Mouse (Mus musculus) heart, embryonic 16.5 days (tissue): ENCODE data around the gene Aplnr. TPM values are rescaled to one million over a fixed set of nuclear protein-coding genes. Genes with fewer than 3 reads are reported as not detected.

Experiments
- ATAC-seq: fragments of 200-750 bp; cut with Nextera tagmentation; replicated peaks from 2 replicates; pipeline ENCODE4 v1.8.0; 2017; ENCODE audit warnings: moderate number of reproducible peaks; ENCODE audit not compliant: insufficient read depth, low FRiP score; ENCODE audit errors: extremely low read depth
- H3K27ac ChIP-seq: fragments of 300-500 bp; sonication (generic); 2 replicates; pipeline ENCODE4 v1.5.1; 2014; ENCODE audit warnings: mild to moderate bottlenecking, low read length, control low read depth, moderate library complexity
- H3K27me3 ChIP-seq: fragments of 300-500 bp; sonication (generic); 2 replicates; pipeline ENCODE4 v1.6.1; 2014; ENCODE audit warnings: low read length, mixed read lengths; ENCODE audit not compliant: control insufficient read depth, insufficient read depth
- H3K36me3 ChIP-seq: fragments of 300-500 bp; sonication (generic); 2 replicates; pipeline ENCODE4 v1.6.1; 2014; ENCODE audit not compliant: control insufficient read depth, insufficient read depth
- H3K4me1 ChIP-seq: fragments of 300-500 bp; sonication (generic); 2 replicates; pipeline ENCODE4 v1.6.1; 2014; ENCODE audit warnings: low read length, mixed read lengths; ENCODE audit not compliant: control insufficient read depth, insufficient read depth
- H3K4me2 ChIP-seq: fragments of 300-500 bp; sonication (generic); 2 replicates; pipeline ENCODE4 v1.6.1; 2014; ENCODE audit warnings: low read depth, mild to moderate bottlenecking, control low read depth, low read length
- H3K4me3 ChIP-seq: fragments of 300-500 bp; sonication (generic); 2 replicates; pipeline ENCODE4 v1.5.1; 2014; ENCODE audit warnings: mild to moderate bottlenecking, control low read depth, low read length
- H3K9ac ChIP-seq: fragments of 300-500 bp; sonication (generic); 2 replicates; pipeline ENCODE4 v1.6.1; 2014; ENCODE audit warnings: low read length, control low read depth
- H3K9me3 ChIP-seq: fragments of 300-500 bp; sonication (generic); replicated peaks from 2 replicates; pipeline ENCODE4 v1.6.1; 2016; ENCODE audit warnings: low read length; ENCODE audit not compliant: control insufficient read depth
- WGBS: fragments of 180-500 bp; shearing (Covaris S2); extraction: QIAGEN DNeasy Blood & Tissue Kit; methylation state at CpG from one replicate; pipeline ENCODE4 v1.1.7; 2014; 5-methylcytosine and 5-hydroxymethylcytosine counted together
- polyA plus RNA-seq: library from polyadenylated mRNA; unstranded; fragments of >200 nt; fragmentation: Nextera tagmentation; extraction: Ambion mirVana; gene quantifications from 2 replicates; pipeline ENCODE4 v1.2.1, GENCODE M21; 2015

Gene Aplnr
- polyA plus RNA-seq, 1 experiment from 2014 or later: 42.9 TPM

- H3K27me3 ChIP-seq: no peaks in the 10 kb centered on the region
- H3K9ac ChIP-seq: no peak overlapping the region
- H3K4me3 ChIP-seq: no peak overlapping the region
- peaks cover 6% of the 10 kb centered on the region for H3K9me3 ChIP-seq
- H3K4me1 ChIP-seq: peaks cover 8% of the 10 kb centered on the region
- no peak overlapping the region for H3K4me2 ChIP-seq
- H3K36me3 ChIP-seq: no peaks in the 10 kb centered on the region
- WGBS: 53% methylated on average over 11 of the region's 11 CpGs
- ATAC-seq: no peak
- no peak overlapping the region for H3K27ac ChIP-seq
Measured at GRCm38 (mm10) chr2:85105426-85106013, 30.5 kb upstream of the Aplnr start.

DNA sequence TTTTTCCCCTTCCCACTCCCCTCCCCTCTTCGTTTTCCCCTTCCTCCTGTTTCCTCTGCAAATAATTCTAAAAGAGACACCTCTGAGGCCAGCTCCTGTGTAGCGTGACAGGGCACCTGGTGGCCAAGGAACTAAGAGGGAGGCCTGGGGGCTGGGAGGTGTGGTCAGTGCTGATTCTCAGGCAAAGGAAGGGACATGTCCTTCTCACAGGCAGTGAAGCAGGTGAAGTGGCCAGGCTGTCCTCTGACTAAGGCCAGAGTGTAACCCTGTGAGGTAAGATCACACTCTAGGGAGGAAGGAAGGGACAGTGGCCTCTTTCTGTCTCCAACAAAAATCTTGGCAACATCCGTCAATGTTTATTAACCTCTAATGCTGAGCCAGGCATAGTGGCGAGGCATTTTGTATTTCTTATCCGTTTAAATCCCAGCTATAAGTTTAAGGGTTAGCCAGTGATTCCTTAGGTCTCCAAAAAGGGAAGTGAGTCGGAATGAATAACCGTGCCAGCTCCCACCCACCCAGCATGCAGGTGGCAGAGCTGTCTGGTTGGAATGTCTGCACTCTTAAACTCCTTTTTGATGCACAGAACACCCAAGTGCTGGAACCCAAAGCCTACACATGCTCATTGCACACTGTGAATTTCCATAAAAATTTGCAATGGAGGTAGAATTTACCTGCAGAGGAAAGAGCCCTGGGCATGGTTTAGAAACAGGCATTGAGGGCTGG lies 29.8 kb upstream of the Aplnr start:
- no peaks in the 10 kb centered on the region for H3K36me3 ChIP-seq
- WGBS: 57% methylated on average over 7 of the region's 7 CpGs
- H3K4me1 ChIP-seq: peaks cover 8% of the 10 kb centered on the region
- peaks cover 1% of the 10 kb centered on the region for H3K9me3 ChIP-seq
- H3K27me3 ChIP-seq: no peaks in the 10 kb centered on the region
- H3K27ac ChIP-seq: no peak overlapping the region
- ATAC-seq: no peak
- H3K4me3 ChIP-seq: no peak overlapping the region
- no peak overlapping the region for H3K4me2 ChIP-seq
- no peak overlapping the region for H3K9ac ChIP-seq

GRCm38 (mm10) chr2:85106941-85107340 lies 29.1 kb upstream of the Aplnr start:
- no peak overlapping the region for H3K27ac ChIP-seq

GRCm38 (mm10) chr2:85110288-85110875 lies 25.6 kb upstream of the Aplnr start:
- no peak for ATAC-seq
- Histone ChIP-seq H3K36me3 (no peaks in the 10 kb centered on the region), H3K4me3 (no peak overlapping the region), H3K9me3 (no peaks in the 10 kb centered on the region), H3K4me1 (peaks cover 8% of the 10 kb centered on the region), H3K27me3 (no peaks in the 10 kb centered on the region), H3K27ac (no peak overlapping the region), H3K9ac (no peak overlapping the region), H3K4me2 (no peak overlapping the region)
- 78% methylated on average over 9 of the region's 9 CpGs for WGBS

More at GRCm38 (mm10) chr2:85106941-85107340, 29.1 kb upstream of the Aplnr start:
- Histone ChIP-seq H3K9ac (no peak overlapping the region), H3K27me3 (no peaks in the 10 kb centered on the region), H3K36me3 (no peaks in the 10 kb centered on the region), H3K4me3 (no peak overlapping the region), H3K4me1 (peaks cover 8% of the 10 kb centered on the region), H3K9me3 (no peaks in the 10 kb centered on the region), H3K4me2 (no peak overlapping the region)
- 44% methylated on average over 4 of the region's 4 CpGs for WGBS
- 0 out of 2 replicates have a peak, but pooled peaks have one; percentile 55 for ATAC-seq

- Histone ChIP-seq H3K27me3 (no peaks in the 10 kb centered on the region), H3K9me3 (no peaks in the 10 kb centered on the region), H3K36me3 (no peaks in the 10 kb centered on the region), H3K4me1 (no peaks in the 10 kb centered on the region), H3K9ac (no peak overlapping the region), H3K27ac (no peak overlapping the region), H3K4me3 (no peak overlapping the region), H3K4me2 (no peak overlapping the region)
- no peak; the same call in 1 of the 2 replicates for ATAC-seq
- 24% methylated on average over 5 of the region's 5 CpGs for WGBS
Measured at GRCm38 (mm10) chr2:85123187-85123868, 12.7 kb upstream of the Aplnr start.

DNA sequence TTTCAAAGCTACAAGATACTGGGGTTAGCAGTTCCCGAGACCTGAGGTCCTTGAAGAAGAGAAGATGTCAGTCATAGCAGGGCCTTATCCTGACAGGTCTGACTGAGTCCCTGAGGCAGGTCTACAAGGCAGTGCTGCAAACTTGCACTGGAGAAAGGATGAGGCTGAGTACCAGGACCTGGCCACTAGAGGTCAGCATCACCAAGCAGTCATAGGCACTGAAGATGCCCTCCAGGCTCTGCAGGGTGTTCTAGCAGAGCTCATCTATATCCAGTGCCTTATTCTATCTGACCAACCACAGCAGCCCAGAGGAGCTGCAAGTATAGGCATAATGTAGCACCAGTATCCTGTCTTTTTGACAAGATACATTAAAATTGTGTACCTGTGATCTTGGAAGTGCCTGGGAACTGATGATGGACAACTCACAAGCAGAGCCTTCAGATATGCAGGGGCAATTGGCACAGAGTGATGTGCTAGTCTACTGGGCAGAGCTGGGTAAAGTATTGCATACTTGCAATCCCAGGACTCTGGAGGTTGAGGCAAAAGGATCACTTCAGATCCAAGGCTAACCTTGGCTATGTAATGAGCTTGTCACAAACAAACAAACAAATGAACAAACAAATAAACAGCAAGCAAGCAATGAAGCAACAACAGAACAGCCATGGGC lies 12.0 kb upstream of the Aplnr start:
- peak; percentile 87 for ATAC-seq
- H3K9me3 ChIP-seq: no peaks in the 10 kb centered on the region
- H3K36me3 ChIP-seq: no peaks in the 10 kb centered on the region
- no peak overlapping the region for H3K4me3 ChIP-seq
- no peaks in the 10 kb centered on the region for H3K4me1 ChIP-seq
- H3K4me2 ChIP-seq: no peak overlapping the region
- no peak overlapping the region for H3K27ac ChIP-seq
- WGBS: 14% methylated on average over 1 of the region's 1 CpGs
- H3K9ac ChIP-seq: no peak overlapping the region
- no peaks in the 10 kb centered on the region for H3K27me3 ChIP-seq

- H3K9ac ChIP-seq: no peak overlapping the region
- peak overlapping the region; percentile 75 for H3K27ac ChIP-seq
- H3K4me3 ChIP-seq: no peak overlapping the region
- H3K4me1 ChIP-seq: peaks cover 10% of the 10 kb centered on the region
- ATAC-seq: peak; percentile 88
- no peaks in the 10 kb centered on the region for H3K36me3 ChIP-seq
- H3K9me3 ChIP-seq: no peaks in the 10 kb centered on the region
- no peaks in the 10 kb centered on the region for H3K27me3 ChIP-seq
- no peak overlapping the region for H3K4me2 ChIP-seq
- WGBS: 39% methylated on average over 6 of the region's 6 CpGs
Measured at GRCm38 (mm10) chr2:85129496-85129971, 6.5 kb upstream of the Aplnr start.

DNA sequence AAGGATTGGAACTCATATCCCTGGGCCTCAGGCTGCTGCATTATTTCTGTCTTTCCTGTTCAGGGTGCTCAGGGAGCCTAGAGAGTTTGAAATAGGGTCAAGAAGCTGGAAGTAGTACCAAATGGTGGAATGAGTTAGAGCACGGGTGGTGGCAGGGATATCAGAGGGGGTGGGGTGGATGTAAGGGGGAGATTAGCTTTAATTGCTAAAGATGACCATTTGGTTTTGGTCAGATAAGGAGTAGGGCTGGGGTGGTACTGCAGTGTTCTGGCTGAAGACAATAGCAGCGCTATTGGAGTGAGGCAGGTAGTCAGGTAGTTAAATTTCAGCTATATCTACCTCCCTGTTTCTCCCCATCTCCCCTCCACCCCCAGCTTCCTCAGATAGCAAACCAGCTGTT lies 4.8 kb upstream of the Aplnr start:
- Histone ChIP-seq H3K9ac (no peak overlapping the region), H3K4me2 (no peak overlapping the region)

More for the DNA sequence above, 4.8 kb upstream of the Aplnr start:
- ATAC-seq: no peak
- H3K4me3 ChIP-seq: no peak overlapping the region
- no peaks in the 10 kb centered on the region for H3K36me3 ChIP-seq
- H3K4me1 ChIP-seq: peaks cover 10% of the 10 kb centered on the region
- H3K27me3 ChIP-seq: no peaks in the 10 kb centered on the region
- no peaks in the 10 kb centered on the region for H3K9me3 ChIP-seq
- H3K27ac ChIP-seq: peak overlapping the region; percentile 75
- WGBS: 30% methylated on average over 2 of the region's 2 CpGs
